Mouse (Mus musculus) limb, embryonic 13.5 days (tissue): ENCODE measurements around the gene Lgr6. TPM values are rescaled to one million over a fixed set of nuclear protein-coding genes. Genes with fewer than 3 reads are reported as not detected.
"Not testable (repeated sequence)": the region's sequence is repeated elsewhere in the genome, so short reads cannot be mapped to it uniquely, and the experiment has no call there.

Source experiments
- ATAC-seq: fragments of 200-750 bp; cut with Nextera tagmentation; 2 replicates; pipeline ENCODE4 v1.8.0; 2017; ENCODE audit warnings: low read depth, moderate number of reproducible peaks, moderate TSS enrichment; ENCODE audit not compliant: low FRiP score
- H3K27ac ChIP-seq: fragments of 300-500 bp; sonication (generic); 2 replicates; pipeline ENCODE4 v1.5.1; 2015; ENCODE audit warnings: inconsistent platforms, mild to moderate bottlenecking, moderate library complexity
- H3K27me3 ChIP-seq: fragments of 300-500 bp; sonication (generic); 2 replicates; pipeline ENCODE4 v1.6.1; 2015; ENCODE audit warnings: mild to moderate bottlenecking, inconsistent platforms
- H3K36me3 ChIP-seq: fragments of 300-500 bp; sonication (generic); 2 replicates; pipeline ENCODE4 v1.6.1; 2015; ENCODE audit warnings: inconsistent platforms, mild to moderate bottlenecking, moderate library complexity
- H3K4me1 ChIP-seq: fragments of 300-500 bp; sonication (generic); 2 replicates; pipeline ENCODE4 v1.6.1; 2015; ENCODE audit warnings: inconsistent platforms
- H3K4me2 ChIP-seq: fragments of 300-500 bp; sonication (generic); replicated peaks from 2 replicates; pipeline ENCODE4 v1.6.1; 2015; ENCODE audit warnings: inconsistent platforms, mild to moderate bottlenecking, moderate library complexity
- H3K4me3 ChIP-seq: fragments of 300-500 bp; sonication (generic); 2 replicates; pipeline ENCODE4 v1.5.1; 2015; ENCODE audit warnings: moderate library complexity, mild to moderate bottlenecking, inconsistent platforms
- H3K9ac ChIP-seq: fragments of 300-500 bp; sonication (generic); 2 replicates; pipeline ENCODE4 v1.6.1; 2015; ENCODE audit warnings: mild to moderate bottlenecking, inconsistent platforms
- H3K9me3 ChIP-seq: fragments of 300-500 bp; sonication (generic); 2 replicates; pipeline ENCODE4 v1.6.1; 2016; ENCODE audit warnings: inconsistent platforms
- WGBS: fragments of 180-500 bp; shearing (Covaris S2); methylation state at CpG from one replicate; pipeline ENCODE4 v1.1.7; 2015; 5-methylcytosine and 5-hydroxymethylcytosine counted together
- polyA plus RNA-seq: library from polyadenylated mRNA; unstranded; fragments of >200 nt; fragmentation: Nextera tagmentation; extraction: Ambion mirVana; gene quantifications from 2 replicates; pipeline ENCODE4 v1.2.1, GENCODE M21; 2015

Lgr6 gene
- polyA plus RNA-seq, 1 experiment from 2014 or later = 2.7 TPM

GRCm38 (mm10) chr1:135126443-135127027 lies 21.5 kb upstream of the Lgr6 start:
- H3K9me3 ChIP-seq = no peaks in the 10 kb centered on the region
- peak; percentile 25; the same call in 1 of the 2 replicates for ATAC-seq
- H3K27me3 ChIP-seq = peaks cover 14% of the 10 kb centered on the region
- 16% methylated on average over 4 of the region's 4 CpGs for WGBS
- H3K36me3 ChIP-seq = no peaks in the 10 kb centered on the region
- H3K4me3 ChIP-seq = no peak overlapping the region
- peak overlapping the region; percentile 72 for H3K27ac ChIP-seq
- H3K4me2 ChIP-seq = peak overlapping the region; percentile 37
- peak overlapping the region; percentile 48 for H3K9ac ChIP-seq
- H3K4me1 ChIP-seq = peaks cover 48% of the 10 kb centered on the region

GRCm38 (mm10) chr1:135125990-135126389 lies 20.9 kb upstream of the Lgr6 start:
- WGBS = 37% methylated on average over 8 of the region's 8 CpGs
- no peaks in the 10 kb centered on the region for H3K9me3 ChIP-seq
- H3K4me1 ChIP-seq = peaks cover 43% of the 10 kb centered on the region
- no peaks in the 10 kb centered on the region for H3K36me3 ChIP-seq
- peak overlapping the region; percentile 72 for H3K27ac ChIP-seq
- ATAC-seq = no peak
- no peak overlapping the region for H3K4me3 ChIP-seq
- H3K27me3 ChIP-seq = peaks cover 12% of the 10 kb centered on the region
- peak overlapping the region; percentile 48; the same call in 1 of the 2 replicates for H3K9ac ChIP-seq
- H3K4me2 ChIP-seq = peak overlapping the region; percentile 31

- Histone ChIP-seq H3K36me3 (no peaks in the 10 kb centered on the region), H3K4me3 (no peak overlapping the region), H3K4me1 (peaks cover 40% of the 10 kb centered on the region), H3K4me2 (no peak overlapping the region), H3K9me3 (no peaks in the 10 kb centered on the region), H3K9ac (no peak overlapping the region), H3K27ac (no peak overlapping the region), H3K27me3 (peaks cover 10% of the 10 kb centered on the region)
- WGBS = 90% methylated on average over 8 of the region's 8 CpGs
- no peak for ATAC-seq
Observed at GRCm38 (mm10) chr1:135124573-135125363, 19.7 kb upstream of the Lgr6 start.

GRCm38 (mm10) chr1:135112661-135113060 lies 7.6 kb upstream of the Lgr6 start:
- Histone ChIP-seq H3K4me2 (no peak overlapping the region), H3K4me3 (no peak overlapping the region), H3K27ac (no peak overlapping the region), H3K9ac (no peak overlapping the region), H3K4me1 (no peaks in the 10 kb centered on the region), H3K9me3 (no peaks in the 10 kb centered on the region), H3K36me3 (no peaks in the 10 kb centered on the region), H3K27me3 (peaks cover 9% of the 10 kb centered on the region)
- ATAC-seq = no peak
- WGBS = 9% methylated on average over 8 of the region's 8 CpGs

- H3K4me1 ChIP-seq, H3K4me2 ChIP-seq, ATAC-seq, H3K9ac ChIP-seq, H3K36me3 ChIP-seq, H3K9me3 ChIP-seq, H3K4me3 ChIP-seq, H3K27ac ChIP-seq: not testable (repeated sequence)
- peaks cover 23% of the 10 kb centered on the region for H3K27me3 ChIP-seq
- 57% methylated on average over 4 of the region's 5 CpGs for WGBS
Observed at GRCm38 (mm10) chr1:135111271-135111670, 6.2 kb upstream of the Lgr6 start.

GRCm38 (mm10) chr1:135110075-135110474 lies 5.0 kb upstream of the Lgr6 start:
- Histone ChIP-seq H3K27me3 (peaks cover 35% of the 10 kb centered on the region), H3K9me3 (no peaks in the 10 kb centered on the region), H3K4me1 (peaks cover 9% of the 10 kb centered on the region; the same call in 1 of the 2 replicates), H3K27ac (no peak overlapping the region), H3K4me3 (no peak overlapping the region), H3K4me2 (no peak overlapping the region), H3K36me3 (no peaks in the 10 kb centered on the region), H3K9ac (no peak overlapping the region)
- ATAC-seq = no peak
- WGBS = 21% methylated on average over 6 of the region's 6 CpGs

GRCm38 (mm10) chr1:135108611-135109010 lies 3.5 kb upstream of the Lgr6 start:
- Histone ChIP-seq H3K9ac (no peak overlapping the region), H3K27ac (no peak overlapping the region), H3K9me3 (no peaks in the 10 kb centered on the region), H3K4me3 (no peak overlapping the region), H3K36me3 (no peaks in the 10 kb centered on the region), H3K27me3 (peaks cover 49% of the 10 kb centered on the region), H3K4me1 (peaks cover 15% of the 10 kb centered on the region), H3K4me2 (no peak overlapping the region)
- 36% methylated on average over 6 of the region's 6 CpGs for WGBS
- ATAC-seq = no peak

GRCm38 (mm10) chr1:135105951-135106350 lies 875 bp upstream of the Lgr6 start:
- H3K27me3 ChIP-seq = peaks cover 73% of the 10 kb centered on the region
- H3K27ac ChIP-seq = no peak overlapping the region
- H3K4me3 ChIP-seq = 0 out of 2 replicates have a peak overlapping the region, but pooled peaks have one; percentile 50
- H3K4me1 ChIP-seq = peaks cover 15% of the 10 kb centered on the region
- H3K4me2 ChIP-seq = peak overlapping the region; percentile 76
- no peak for ATAC-seq
- no peaks in the 10 kb centered on the region for H3K9me3 ChIP-seq
- no peak overlapping the region for H3K9ac ChIP-seq
- WGBS = 1% methylated on average over 8 of the region's 8 CpGs
- H3K36me3 ChIP-seq = no peaks in the 10 kb centered on the region

- Histone ChIP-seq H3K27ac (no peak overlapping the region), H3K9ac (peak overlapping the region; percentile 19; the same call in 1 of the 2 replicates), H3K9me3 (no peaks in the 10 kb centered on the region), H3K4me1 (peaks cover 35% of the 10 kb centered on the region), H3K4me3 (no peak overlapping the region), H3K36me3 (no peaks in the 10 kb centered on the region), H3K4me2 (no peak overlapping the region), H3K27me3 (peaks cover 70% of the 10 kb centered on the region)
- ATAC-seq = no peak
- 52% methylated on average over 7 of the region's 7 CpGs for WGBS
Observed at GRCm38 (mm10) chr1:135100400-135100799, 4.7 kb downstream of the Lgr6 start.

GRCm38 (mm10) chr1:135098441-135098840 lies 6.6 kb downstream of the Lgr6 start:
- Histone ChIP-seq H3K27me3 (peaks cover 51% of the 10 kb centered on the region), H3K4me1 (peaks cover 32% of the 10 kb centered on the region), H3K4me3 (no peak overlapping the region), H3K27ac (no peak overlapping the region), H3K9me3 (no peaks in the 10 kb centered on the region), H3K9ac (no peak overlapping the region), H3K4me2 (no peak overlapping the region), H3K36me3 (no peaks in the 10 kb centered on the region)
- no peak for ATAC-seq
- WGBS = 77% methylated on average over 7 of the region's 7 CpGs

- no peak overlapping the region for H3K9ac ChIP-seq
- H3K4me1 ChIP-seq = peaks cover 32% of the 10 kb centered on the region
- WGBS = 92% methylated on average over 6 of the region's 6 CpGs
- no peak overlapping the region for H3K4me2 ChIP-seq
- no peaks in the 10 kb centered on the region for H3K36me3 ChIP-seq
- H3K27ac ChIP-seq = no peak overlapping the region
- H3K9me3 ChIP-seq = no peaks in the 10 kb centered on the region
- H3K4me3 ChIP-seq = no peak overlapping the region
- H3K27me3 ChIP-seq = peaks cover 41% of the 10 kb centered on the region
- no peak for ATAC-seq
Observed at GRCm38 (mm10) chr1:135097441-135097840, 7.6 kb downstream of the Lgr6 start.

GRCm38 (mm10) chr1:135096312-135096711 lies 8.8 kb downstream of the Lgr6 start:
- ATAC-seq = no peak
- Histone ChIP-seq H3K4me2 (no peak overlapping the region), H3K4me3 (no peak overlapping the region), H3K27ac (no peak overlapping the region), H3K4me1 (peaks cover 35% of the 10 kb centered on the region), H3K27me3 (peaks cover 30% of the 10 kb centered on the region), H3K36me3 (no peaks in the 10 kb centered on the region), H3K9ac (no peak overlapping the region), H3K9me3 (no peaks in the 10 kb centered on the region)
- 69% methylated on average over 11 of the region's 11 CpGs for WGBS
